Mouse (Mus musculus) inflammation-experienced regulatory T-cells, adult 6 months (primary cell): ENCODE measurements around the gene Vmn2r69. TPM values are rescaled to one million over a fixed set of nuclear protein-coding genes. Genes with fewer than 3 reads are reported as not detected.

ENCODE experiments used
- ATAC-seq: one replicate; pipeline ENCODE4 v1.8.0; 2017
- polyA plus RNA-seq, 3 experiments: library from polyadenylated mRNA; unstranded; fragments of 100-300 nt; shearing (Covaris generic); gene quantifications; one replicate each; pipeline ENCODE4 v1.2.1; 2017

The Vmn2r69 gene
- polyA plus RNA-seq = not detected

DNA sequence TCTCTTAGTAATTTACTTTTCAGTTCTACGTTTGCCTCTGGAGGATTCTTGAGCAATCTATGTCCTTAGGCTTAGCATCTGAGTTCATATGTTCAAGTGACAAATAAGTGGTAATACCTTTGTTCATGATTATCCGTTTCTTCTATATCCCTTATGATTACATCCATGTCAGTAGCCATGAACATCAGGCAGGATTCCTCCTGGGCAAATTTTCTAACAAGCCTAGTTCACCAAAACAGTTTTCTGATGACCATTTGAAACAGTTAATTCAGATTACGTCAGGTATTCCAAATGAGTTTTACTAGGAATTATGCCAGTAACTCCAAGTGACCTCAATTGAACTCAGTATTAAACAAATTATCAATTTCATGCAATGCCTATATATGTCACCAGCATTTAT, at the start of gene Vmn2r69:
Vmn2r69 (minus strand) TSS at position 101 of the 400 bp plus-strand sequence.
- no peak for ATAC-seq

Other genes starting within 250 kb of the Vmn2r69 start
- under 1 TPM in 1 of 3 experiments, not detected in 2; 0.09 TPM for gene Vmn2r68, start 178.1 kb downstream of the Vmn2r69 start, polyA plus RNA-seq
- not detected for gene Vmn2r71, start 147.2 kb upstream of the Vmn2r69 start, polyA plus RNA-seq
- gene Vmn2r70, start 153.3 kb upstream of the Vmn2r69 start, polyA plus RNA-seq = not detected